Mouse (Mus musculus) heart, postnatal 36 days (tissue): ENCODE measurements around the gene Epn3. TPM values are rescaled to one million over a fixed set of nuclear protein-coding genes. Genes with fewer than 3 reads are reported as not detected.

ENCODE experiments used
- DNase-seq, 2 experiments: peaks; one replicate each; pipeline ENCODE4 v3.0.0; 2021 to 2022
- intact Hi-C: fragments of 180-260 bp; cut with DNase I; formaldehyde crosslinking; loops from one replicate; pipeline ENCODE4 v1.15.1; 2025
- total RNA-seq, 2 experiments: library from RNA; stranded (reverse); gene quantifications; 2 replicates each; pipeline ENCODE4 v1.2.3; 2021

Epn3 gene
- total RNA-seq, 2 experiments from 2014 or later: 26.7 to 31.2 TPM

GRCm38 (mm10) chr11:94441752-94442151 is 58.0 kb downstream of the Epn3 start:
- no peak for DNase-seq

GRCm38 (mm10) chr11:94441122-94441521 is 58.7 kb downstream of the Epn3 start:
- intact Hi-C loops: no loop called here
- DNase-seq: no peak

More at GRCm38 (mm10) chr11:94441752-94442151, 58.0 kb downstream of the Epn3 start:
- intact Hi-C loops: no loop called here

GRCm38 (mm10) chr11:94440421-94440820 is 59.4 kb downstream of the Epn3 start:
- intact Hi-C loops: no loop called here

More at GRCm38 (mm10) chr11:94440421-94440820, 59.4 kb downstream of the Epn3 start:
- DNase-seq: no peak

Other genes with a start within 250 kb of the Epn3 start
- under 1 TPM in 1 of 2 experiments, not detected in 1; 0.42 TPM for gene Gm21885, start 218.1 kb downstream of the Epn3 start, total RNA-seq
- 10 to 100 TPM; 31.9 to 34.3 TPM for gene Luc7l3, start 178.0 kb downstream of the Epn3 start, total RNA-seq
- 100 to 1,000 TPM; 263 to 301 TPM for gene Ankrd40, start 172.0 kb downstream of the Epn3 start, total RNA-seq
- gene Abcc3, start 107.0 kb downstream of the Epn3 start, total RNA-seq: 1 to 10 TPM; 1.7 to 3.9 TPM
- gene Cacna1g, start 25.8 kb downstream of the Epn3 start, total RNA-seq: 10 to 100 TPM; 13.8 to 14.2 TPM
- gene Spata20, start 13.8 kb downstream of the Epn3 start, total RNA-seq: under 1 TPM; 0.42 to 0.62 TPM
- gene Mycbpap, start 21.8 kb upstream of the Epn3 start, total RNA-seq: 1 to 10 TPM in 1 of 2 experiments, under 1 TPM in 1; 0.89 to 1.3 TPM
- 10 to 100 TPM in 1 of 2 experiments, 1 to 10 TPM in 1; 9.6 to 14.2 TPM for gene Rsad1, start 49.3 kb upstream of the Epn3 start, total RNA-seq
- gene Chad, start 65.1 kb upstream of the Epn3 start, total RNA-seq: 1 to 10 TPM; 1.0 to 1.2 TPM
- 10 to 100 TPM; 26.5 to 28.9 TPM for gene Acsf2, start 101.9 kb upstream of the Epn3 start, total RNA-seq
- 10 to 100 TPM; 31.1 to 33.8 TPM for gene Lrrc59, start 129.8 kb upstream of the Epn3 start, total RNA-seq
- gene Mrpl27, start 153.8 kb upstream of the Epn3 start, total RNA-seq: 10 to 100 TPM; 59.2 to 60.1 TPM
- gene Eme1, start 154.0 kb upstream of the Epn3 start, total RNA-seq: under 1 TPM in 1 of 2 experiments, not detected in 1; 0.25 TPM
- 10 to 100 TPM in 1 of 2 experiments, 1 to 10 TPM in 1; 10.0 to 10.4 TPM for gene Xylt2, start 177.5 kb upstream of the Epn3 start, total RNA-seq
- gene Gm11541, start 204.5 kb upstream of the Epn3 start, total RNA-seq: not detected
- gene Cdc34b, start 241.8 kb upstream of the Epn3 start, total RNA-seq: 1 to 10 TPM; 1.1 to 1.2 TPM